Mouse (Mus musculus): ENCODE measurements around the gene Stk32c. TPM values are rescaled to one million over a fixed set of nuclear protein-coding genes. Genes with fewer than 3 reads are reported as not detected.

Stk32c gene
- total RNA-seq, 1 experiment, result 0.89 TPM

DNA sequence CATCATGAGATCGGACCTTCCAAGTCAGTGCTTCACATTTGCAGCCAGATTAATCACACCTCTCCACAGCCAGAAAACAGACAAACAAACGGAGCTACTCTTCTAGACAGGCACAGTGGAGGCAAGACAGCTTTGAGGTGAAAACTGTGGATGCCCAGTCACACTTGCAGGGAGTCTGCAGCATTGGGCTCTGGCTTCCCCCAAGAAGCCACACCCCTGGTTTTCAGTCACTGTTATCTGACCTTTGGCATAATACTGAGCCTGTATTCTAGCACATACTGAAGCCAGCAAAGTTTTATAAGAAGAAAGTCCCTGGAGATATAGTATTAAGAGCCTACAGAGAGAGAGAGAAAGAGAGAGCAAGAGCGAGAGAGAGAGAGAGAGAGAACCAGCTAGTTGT, 26.3 kb upstream of the Stk32c start:
- H3K36me3 ChIP-seq (ENCODE audit: control insufficient read depth, insufficient read depth, low read length, poor library complexity, severe bottlenecking), result no peaks in the 10 kb centered on the region
- H3K27ac ChIP-seq (ENCODE audit: insufficient read depth, low read depth, low read length, poor library complexity, severe bottlenecking), result no peak overlapping the region
- in situ Hi-C loops (cut with MboI; ENCODE audit: low sequenced_read_pairs in 2 of 2, unreplicated experiment in 2 of 2), result no loop called here

DNA sequence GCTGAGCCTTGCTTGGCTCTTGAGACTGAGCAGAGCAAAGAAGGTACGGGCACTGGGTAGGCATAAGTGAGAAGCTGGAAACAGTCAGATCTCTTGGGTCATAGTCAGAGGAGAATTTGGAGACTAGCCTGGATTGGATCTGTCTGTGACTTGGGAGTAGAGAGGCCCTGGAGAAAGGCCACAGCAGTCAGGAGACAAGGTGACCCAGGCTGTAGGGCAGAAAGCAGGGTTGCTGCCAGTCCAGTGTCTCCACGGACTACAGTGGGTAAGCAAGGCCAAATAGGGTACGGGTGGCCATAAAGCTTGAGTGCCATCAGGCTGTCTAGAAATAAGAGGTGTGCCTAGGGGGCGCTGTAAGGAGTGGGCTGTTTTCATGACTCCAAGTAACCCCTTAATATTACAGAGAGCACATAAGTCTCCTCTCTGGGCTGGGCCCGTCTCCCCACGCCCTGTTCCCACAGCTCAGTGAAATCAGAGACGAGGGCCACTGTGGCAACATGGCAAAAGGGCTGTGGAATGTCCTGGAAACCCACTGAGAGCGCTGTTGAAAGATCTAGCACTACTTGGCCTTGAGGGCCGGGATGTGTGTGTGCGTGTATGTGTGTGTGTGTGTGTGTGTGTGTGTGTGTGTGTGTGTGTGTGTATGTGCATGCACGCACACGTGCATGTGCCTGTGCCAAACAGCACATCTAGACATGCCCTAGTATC, 22.7 kb upstream of the Stk32c start:
- H3K9ac ChIP-seq (ENCODE audit: insufficient read depth, low read depth, low read length, poor library complexity, severe bottlenecking), result no peak overlapping the region
- no peaks in the 10 kb centered on the region for H3K9me3 ChIP-seq (ENCODE audit: control insufficient read depth, insufficient read depth, low read depth, low read length)
- no peaks in the 10 kb centered on the region for H3K36me3 ChIP-seq (ENCODE audit: control insufficient read depth, insufficient read depth, low read length, poor library complexity, severe bottlenecking)
- TF ChIP-seq ZC3H11A (IDR thresholded peaks at IDR 0.05; ENCODE audit: borderline replicate concordance, low read depth, low read length), result no peak
- TF ChIP-seq ZNF384 (IDR thresholded peaks at IDR 0.05; ENCODE audit: low read depth, low read length), result no peak
- TF ChIP-seq CHD2 (IDR thresholded peaks at IDR 0.05; ENCODE audit: low read depth, low read length), result no peak
- TF ChIP-seq MAFK (IDR thresholded peaks at IDR 0.05; ENCODE audit: insufficient read depth, low read depth, low read length), result no peak
- no peak for TF ChIP-seq HCFC1 (IDR thresholded peaks at IDR 0.05; ENCODE audit: borderline replicate concordance, insufficient read depth, low read length)
- peaks cover 4 to 15% of the 10 kb centered on the region in 2 experiments; a peak in 2 of 4 replicates for H3K4me1 ChIP-seq (ENCODE audit: control insufficient read depth in 2 of 2, insufficient read depth in 2 of 2, low read length in 2 of 2, poor library complexity in 1 of 2)
- no peak overlapping the region for H3K4me3 ChIP-seq (ENCODE audit: insufficient read depth in 1 of 2, low read depth in 1 of 2, low read length in 2 of 2, poor library complexity in 1 of 2, severe bottlenecking in 1 of 2)
- DNase-seq (ENCODE audit: low read depth, low spot score), result no peak
- in situ Hi-C loops (cut with MboI; ENCODE audit: low sequenced_read_pairs in 2 of 2, unreplicated experiment in 2 of 2), result no loop called here
- H3K27ac ChIP-seq (ENCODE audit: insufficient read depth, low read depth, low read length, poor library complexity, severe bottlenecking), result no peak overlapping the region; the same call in 1 of the 2 replicates

More for the DNA sequence above, 26.3 kb upstream of the Stk32c start:
- H3K9me3 ChIP-seq (ENCODE audit: control insufficient read depth, insufficient read depth, low read depth, low read length), result no peaks in the 10 kb centered on the region
- peaks cover 2 to 12% of the 10 kb centered on the region in 2 experiments; a peak in 2 of 4 replicates for H3K4me1 ChIP-seq (ENCODE audit: control insufficient read depth in 2 of 2, insufficient read depth in 2 of 2, low read length in 2 of 2, poor library complexity in 1 of 2)
- no peak overlapping the region for H3K4me3 ChIP-seq (ENCODE audit: insufficient read depth in 1 of 2, low read depth in 1 of 2, low read length in 2 of 2, poor library complexity in 1 of 2, severe bottlenecking in 1 of 2)
- no peak overlapping the region for H3K9ac ChIP-seq (ENCODE audit: insufficient read depth, low read depth, low read length, poor library complexity, severe bottlenecking)
- TF ChIP-seq ZNF384 (IDR thresholded peaks at IDR 0.05; ENCODE audit: low read depth, low read length) (no peak), ZC3H11A (IDR thresholded peaks at IDR 0.05; ENCODE audit: borderline replicate concordance, low read depth, low read length) (no peak), HCFC1 (IDR thresholded peaks at IDR 0.05; ENCODE audit: borderline replicate concordance, insufficient read depth, low read length) (no peak), CHD2 (IDR thresholded peaks at IDR 0.05; ENCODE audit: low read depth, low read length) (no peak), MAFK (IDR thresholded peaks at IDR 0.05; ENCODE audit: insufficient read depth, low read depth, low read length) (no peak)
- DNase-seq (ENCODE audit: low read depth, low spot score), result no peak

DNA sequence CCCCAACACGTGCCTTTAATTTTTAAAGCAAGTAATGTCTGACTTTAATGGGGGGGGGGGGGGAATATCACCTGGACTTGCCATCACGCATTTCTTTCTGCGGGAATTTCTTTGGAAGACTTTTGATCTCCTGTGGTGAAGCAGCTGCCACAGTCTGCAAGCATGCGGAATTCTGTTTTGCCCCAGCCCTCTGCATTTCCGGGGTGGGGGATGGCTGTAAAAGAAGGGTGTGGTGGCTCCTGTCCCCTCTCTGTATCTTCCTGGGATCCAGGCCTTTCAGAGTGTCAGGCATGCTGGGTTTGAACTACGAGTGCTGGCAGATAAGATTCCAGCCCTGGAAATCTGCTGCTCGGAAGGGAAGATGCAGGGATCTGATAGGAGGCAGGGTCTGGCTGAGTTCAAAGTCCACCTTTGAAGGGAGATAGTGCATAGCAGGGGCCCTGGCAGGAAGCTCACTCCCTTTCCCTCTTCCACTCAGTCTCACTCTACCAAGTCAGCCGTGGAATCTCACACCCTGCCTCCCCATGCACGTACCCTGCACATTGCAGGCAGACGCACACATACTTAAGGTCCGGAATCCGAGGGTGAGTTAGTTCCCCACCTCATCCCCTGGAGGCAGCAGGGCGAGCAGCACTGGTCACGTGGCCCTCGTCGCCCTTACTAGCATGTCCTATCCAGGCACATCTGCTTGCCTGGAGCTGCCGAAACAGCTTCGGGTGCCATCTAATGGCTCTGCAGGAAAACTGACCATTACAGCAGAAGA, 21.5 kb upstream of the Stk32c start:
- peak overlapping the region; percentile 21; the same call in 1 of the 2 replicates for H3K9ac ChIP-seq (ENCODE audit: insufficient read depth, low read depth, low read length, poor library complexity, severe bottlenecking)
- DNase-seq (ENCODE audit: low read depth, low spot score), result peak; percentile 70
- H3K4me1 ChIP-seq (ENCODE audit: control insufficient read depth in 2 of 2, insufficient read depth in 2 of 2, low read length in 2 of 2, poor library complexity in 1 of 2), result peaks cover 4 to 20% of the 10 kb centered on the region in 2 experiments; a peak in 2 of 4 replicates
- in situ Hi-C loops (cut with MboI; ENCODE audit: low sequenced_read_pairs in 2 of 2, unreplicated experiment in 2 of 2), result no loop called here
- no peaks in the 10 kb centered on the region for H3K36me3 ChIP-seq (ENCODE audit: control insufficient read depth, insufficient read depth, low read length, poor library complexity, severe bottlenecking)
- no peak for TF ChIP-seq ZNF384 (IDR thresholded peaks at IDR 0.05; ENCODE audit: low read depth, low read length)
- TF ChIP-seq MAFK (IDR thresholded peaks at IDR 0.05; ENCODE audit: insufficient read depth, low read depth, low read length), result no peak
- TF ChIP-seq HCFC1 (IDR thresholded peaks at IDR 0.05; ENCODE audit: borderline replicate concordance, insufficient read depth, low read length), result no peak
- H3K9me3 ChIP-seq (ENCODE audit: control insufficient read depth, insufficient read depth, low read depth, low read length), result no peaks in the 10 kb centered on the region
- peak overlapping the region in 1 of 2 experiments; percentile 8; a peak in 1 of 4 replicates for H3K4me3 ChIP-seq (ENCODE audit: insufficient read depth in 1 of 2, low read depth in 1 of 2, low read length in 2 of 2, poor library complexity in 1 of 2, severe bottlenecking in 1 of 2)
- peak overlapping the region; percentile 82 for H3K27ac ChIP-seq (ENCODE audit: insufficient read depth, low read depth, low read length, poor library complexity, severe bottlenecking)

DNA sequence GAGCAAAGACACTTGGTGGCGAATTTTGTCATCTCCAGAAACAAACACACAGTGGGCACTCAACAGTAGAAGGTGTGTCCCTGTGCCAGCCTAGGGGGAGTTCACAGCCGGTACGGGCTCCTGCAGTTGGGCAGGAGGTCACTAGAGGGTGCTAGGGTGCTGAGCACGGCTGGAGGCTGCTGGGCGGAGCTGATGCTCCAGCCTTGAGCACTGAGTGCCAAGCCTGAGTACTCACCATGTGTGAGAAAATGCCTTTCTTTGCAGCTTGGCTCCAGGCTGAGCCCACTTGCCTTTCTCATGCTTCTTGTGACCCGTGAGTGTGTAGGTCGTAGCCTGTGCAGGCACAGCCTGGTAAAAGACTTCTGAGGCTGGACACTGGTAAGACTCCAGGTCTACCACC, 20.6 kb upstream of the Stk32c start:
- H3K27ac ChIP-seq (ENCODE audit: insufficient read depth, low read depth, low read length, poor library complexity, severe bottlenecking), result peak overlapping the region; percentile 82; the same call in 1 of the 2 replicates
- no peaks in the 10 kb centered on the region for H3K36me3 ChIP-seq (ENCODE audit: control insufficient read depth, insufficient read depth, low read length, poor library complexity, severe bottlenecking)
- DNase-seq (ENCODE audit: low read depth, low spot score), result peak; percentile 75
- peak overlapping the region; percentile 71; the same call in 1 of the 2 replicates for H3K9ac ChIP-seq (ENCODE audit: insufficient read depth, low read depth, low read length, poor library complexity, severe bottlenecking)
- in situ Hi-C loops (cut with MboI; ENCODE audit: low sequenced_read_pairs in 2 of 2, unreplicated experiment in 2 of 2), result no loop called here
- H3K9me3 ChIP-seq (ENCODE audit: control insufficient read depth, insufficient read depth, low read depth, low read length), result no peaks in the 10 kb centered on the region
- H3K4me1 ChIP-seq (ENCODE audit: control insufficient read depth in 2 of 2, insufficient read depth in 2 of 2, low read length in 2 of 2, poor library complexity in 1 of 2), result peaks cover 4 to 20% of the 10 kb centered on the region in 2 experiments; a peak in 2 of 4 replicates
- TF ChIP-seq CHD2 (IDR thresholded peaks at IDR 0.05; ENCODE audit: low read depth, low read length) (no peak), HCFC1 (IDR thresholded peaks at IDR 0.05; ENCODE audit: borderline replicate concordance, insufficient read depth, low read length) (0 out of 2 replicates have a peak, but pooled peaks have one; percentile 46), MAFK (IDR thresholded peaks at IDR 0.05; ENCODE audit: insufficient read depth, low read depth, low read length) (0 out of 2 replicates have a peak, but pooled peaks have one; percentile 7), ZC3H11A (IDR thresholded peaks at IDR 0.05; ENCODE audit: borderline replicate concordance, low read depth, low read length) (peak; percentile 87), ZNF384 (IDR thresholded peaks at IDR 0.05; ENCODE audit: low read depth, low read length) (no peak)
- peak overlapping the region; percentile 31 to 41; a peak in 3 of 4 replicates for H3K4me3 ChIP-seq (ENCODE audit: insufficient read depth in 1 of 2, low read depth in 1 of 2, low read length in 2 of 2, poor library complexity in 1 of 2, severe bottlenecking in 1 of 2)

Data from ES-E14 (cell line).